Mouse (Mus musculus): ENCODE measurements at regions not wholly inside any gene's neighbourhood (a gene's known extent, or its start where the extent isn't known, plus 50 kb on each side); places are given as distances from the start of the nearest gene placed in this dataset.

DNA sequence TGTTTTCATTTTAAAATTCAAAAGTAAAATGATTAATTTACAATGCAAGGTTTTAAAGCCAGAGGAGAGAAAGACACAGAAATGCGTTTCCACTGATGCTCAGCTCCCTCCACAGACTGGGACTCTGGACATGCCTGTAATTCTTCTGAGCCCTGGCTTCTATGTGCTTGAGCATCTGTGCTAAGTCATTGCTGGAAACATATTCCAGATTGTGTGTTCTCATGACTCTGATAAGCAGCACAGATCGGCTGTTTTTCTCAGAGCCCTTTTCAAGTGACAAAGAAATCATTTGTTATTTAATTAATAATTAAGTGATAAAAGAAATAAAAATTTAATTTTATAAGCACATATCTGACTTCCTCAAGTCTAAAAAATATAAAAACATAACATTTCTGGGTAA is 127.3 kb upstream of the Tfap2d start:
- no peak for ATAC-seq (ENCODE audit: low FRiP score)
- H3K4me3 ChIP-seq (replicated peaks) = no peak overlapping the region
- H3K9ac ChIP-seq = no peak overlapping the region
- H3K27me3 ChIP-seq = no peaks in the 10 kb centered on the region
- no peak overlapping the region for H3K27ac ChIP-seq
- WGBS = 81% methylated on average over 2 of the region's 2 CpGs
- no peaks in the 10 kb centered on the region for H3K4me1 ChIP-seq
- H3K9me3 ChIP-seq = no peaks in the 10 kb centered on the region
- no peak overlapping the region for H3K4me2 ChIP-seq
- no peaks in the 10 kb centered on the region for H3K36me3 ChIP-seq (replicated peaks)

DNA sequence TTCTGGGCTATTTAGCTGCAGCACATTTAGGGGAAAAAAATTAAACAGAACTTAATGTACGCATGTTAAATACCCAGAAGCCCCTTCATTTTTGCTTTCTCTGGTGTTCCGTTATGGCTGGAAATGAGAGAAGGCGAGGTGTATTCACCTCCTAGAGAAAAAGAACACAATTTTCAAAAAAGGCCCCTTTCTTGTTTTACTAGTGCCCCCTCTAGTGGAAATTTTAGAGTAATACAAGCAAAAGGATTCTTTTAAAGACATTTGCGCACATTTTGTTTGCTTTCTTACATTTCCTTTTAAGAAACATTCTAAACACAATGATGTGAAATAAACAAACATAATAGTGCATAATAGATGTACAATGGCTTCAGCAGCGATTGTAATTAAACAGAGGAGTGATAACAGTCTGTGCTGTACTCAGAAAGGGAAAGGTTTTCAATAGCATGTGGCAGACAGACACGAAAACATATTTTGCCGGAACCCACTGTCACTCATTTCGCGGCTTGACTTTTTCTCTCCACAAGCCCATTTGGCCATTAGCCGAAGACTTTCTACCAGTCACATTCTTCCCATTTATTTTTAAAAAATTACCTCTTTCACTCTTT is 126.0 kb upstream of the Tfap2d start:
- ATAC-seq (ENCODE audit: low FRiP score) = no peak; the same call in 1 of the 2 replicates
- WGBS = 49% methylated on average over 10 of the region's 10 CpGs
- H3K4me3 ChIP-seq (replicated peaks) = no peak overlapping the region

DNA sequence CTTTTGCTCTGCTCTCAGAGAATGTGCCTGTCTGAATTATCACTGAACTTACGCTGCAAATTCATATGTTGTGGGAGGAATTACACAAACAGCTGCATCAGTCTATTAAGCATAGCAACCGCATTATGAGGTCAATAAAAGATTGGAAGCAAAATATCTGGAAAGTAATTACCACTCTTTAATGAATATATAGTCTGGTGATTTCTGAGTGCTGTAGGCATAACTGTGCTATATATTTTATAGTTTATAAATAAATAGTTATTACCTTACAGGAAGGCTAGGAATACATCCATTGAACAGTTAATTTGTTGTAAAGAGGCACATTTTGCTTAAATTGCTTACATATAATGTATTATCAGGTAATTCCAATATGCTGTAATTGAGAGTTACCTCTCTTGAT is 123.7 kb upstream of the Tfap2d start:
- Histone ChIP-seq H3K4me1 (no peaks in the 10 kb centered on the region), H3K4me2 (no peak overlapping the region), H3K27ac (no peak overlapping the region), H3K9me3 (no peaks in the 10 kb centered on the region), H3K9ac (no peak overlapping the region), H3K4me3 (replicated peaks) (no peak overlapping the region), H3K36me3 (replicated peaks) (no peaks in the 10 kb centered on the region), H3K27me3 (no peaks in the 10 kb centered on the region)
- WGBS = 83% methylated on average over 2 of the region's 2 CpGs
- no peak for ATAC-seq (ENCODE audit: low FRiP score)

More for the DNA sequence above, 126.0 kb upstream of the Tfap2d start:
- Histone ChIP-seq H3K27ac (no peak overlapping the region), H3K4me1 (no peaks in the 10 kb centered on the region), H3K9ac (no peak overlapping the region), H3K36me3 (replicated peaks) (no peaks in the 10 kb centered on the region), H3K4me2 (no peak overlapping the region), H3K27me3 (no peaks in the 10 kb centered on the region), H3K9me3 (no peaks in the 10 kb centered on the region)

DNA sequence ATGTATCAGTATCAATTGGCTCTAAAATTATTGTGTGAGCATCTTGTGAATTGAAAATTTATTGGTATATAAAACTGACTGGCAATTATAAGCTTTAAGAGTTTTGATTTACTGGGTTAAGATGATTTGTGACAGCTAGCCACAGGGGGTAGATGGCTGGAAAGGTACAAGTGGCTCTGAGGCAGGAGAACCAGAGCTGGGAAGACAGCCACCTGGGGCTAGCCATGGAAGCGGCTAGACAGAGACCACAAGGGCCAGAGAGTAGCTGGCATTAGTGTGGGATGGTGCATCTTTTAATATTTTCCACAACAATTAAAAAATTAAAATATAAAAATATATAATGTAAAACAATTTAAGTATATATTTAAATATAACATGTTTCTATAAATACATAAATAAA is 86.0 kb upstream of the Tfap2d start:
- H3K27ac ChIP-seq = no peak overlapping the region
- ATAC-seq (ENCODE audit: low FRiP score) = 0 out of 2 replicates have a peak, but pooled peaks have one; percentile 60
- WGBS = 83% methylated on average over 1 of the region's 1 CpGs
- H3K4me3 ChIP-seq (replicated peaks) = no peak overlapping the region
- H3K27me3 ChIP-seq = no peaks in the 10 kb centered on the region
- H3K4me2 ChIP-seq = no peak overlapping the region
- H3K9me3 ChIP-seq = no peaks in the 10 kb centered on the region
- H3K36me3 ChIP-seq (replicated peaks) = no peaks in the 10 kb centered on the region
- H3K9ac ChIP-seq = no peak overlapping the region
- no peaks in the 10 kb centered on the region for H3K4me1 ChIP-seq
